Mouse (Mus musculus) embryonic facial prominence, embryonic 14.5 days (tissue): Measurements from ENCODE around the gene Tap1. TPM values are rescaled to one million over a fixed set of nuclear protein-coding genes. Genes with fewer than 3 reads are reported as not detected.

Source experiments
- ATAC-seq: fragments of 200-750 bp; cut with Nextera tagmentation; 2 replicates; pipeline ENCODE4 v1.8.0; 2017; ENCODE audit warnings: low read depth, moderate number of reproducible peaks, moderate TSS enrichment
- DNase-seq: peaks from one replicate; pipeline ENCODE4 v3.0.0-alpha.2; 2015; ENCODE audit warnings: low spot score
- H3K27ac ChIP-seq: fragments of 300-500 bp; sonication (generic); replicated peaks from 2 replicates; pipeline ENCODE4 v1.5.1; 2014; ENCODE audit warnings: low read depth, mild to moderate bottlenecking, low read length, moderate library complexity
- H3K27me3 ChIP-seq: fragments of 300-500 bp; sonication (generic); replicated peaks from 2 replicates; pipeline ENCODE4 v1.6.1; 2014; ENCODE audit warnings: low read length; ENCODE audit not compliant: control insufficient read depth, insufficient read depth
- H3K36me3 ChIP-seq: fragments of 300-500 bp; sonication (generic); 2 replicates; pipeline ENCODE4 v1.6.1; 2014; ENCODE audit warnings: low read length, mixed read lengths; ENCODE audit not compliant: control insufficient read depth, insufficient read depth
- H3K4me1 ChIP-seq: fragments of 300-500 bp; sonication (generic); 2 replicates; pipeline ENCODE4 v1.6.1; 2014; ENCODE audit warnings: antibody characterized with exemption, low read length; ENCODE audit not compliant: control insufficient read depth, insufficient read depth
- H3K4me2 ChIP-seq: fragments of 300-500 bp; sonication (generic); 2 replicates; pipeline ENCODE4 v1.6.1; 2014; ENCODE audit warnings: low read depth, mild to moderate bottlenecking, low read length, moderate library complexity, mixed read lengths
- H3K4me3 ChIP-seq: fragments of 300-500 bp; sonication (generic); 2 replicates; pipeline ENCODE4 v1.5.1; 2014; ENCODE audit warnings: low read depth, mild to moderate bottlenecking, low read length
- H3K9ac ChIP-seq: fragments of 300-500 bp; sonication (generic); 2 replicates; pipeline ENCODE4 v1.6.1; 2014; ENCODE audit warnings: low read depth, mild to moderate bottlenecking, low read length, moderate library complexity, mixed read lengths
- H3K9me3 ChIP-seq: fragments of 300-500 bp; sonication (generic); 2 replicates; pipeline ENCODE4 v1.6.1; 2016; ENCODE audit warnings: low read length; ENCODE audit not compliant: control insufficient read depth
- WGBS: fragments of 180-500 bp; shearing (Covaris S2); extraction: QIAGEN DNeasy Blood & Tissue Kit; methylation state at CpG from one replicate; pipeline ENCODE4 v1.1.7; 2014; 5-methylcytosine and 5-hydroxymethylcytosine counted together
- polyA plus RNA-seq: library from polyadenylated mRNA; unstranded; fragments of >200 nt; fragmentation: Nextera tagmentation; extraction: Ambion mirVana; gene quantifications from 2 replicates; pipeline ENCODE4 v1.2.1, GENCODE M21; 2014

Tap1 gene
- polyA plus RNA-seq, 1 experiment from 2014 or later: 5.1 TPM

GRCm38 (mm10) chr17:34208421-34208820 lies 21.1 kb downstream of the Tap1 start:
- no peak for ATAC-seq
- H3K27me3 ChIP-seq: peaks cover 64% of the 10 kb centered on the region
- 24% methylated on average over 10 of the region's 10 CpGs for WGBS

GRCm38 (mm10) chr17:34209680-34210079 lies 22.3 kb downstream of the Tap1 start:
- WGBS: 45% methylated on average over 3 of the region's 3 CpGs
- no peaks in the 10 kb centered on the region for H3K4me1 ChIP-seq
- no peak overlapping the region for H3K9ac ChIP-seq
- no peak overlapping the region for H3K4me2 ChIP-seq
- no peak overlapping the region for H3K4me3 ChIP-seq
- ATAC-seq: no peak
- H3K27ac ChIP-seq: no peak overlapping the region
- H3K9me3 ChIP-seq: 0 out of 2 replicates have a peak, but pooled peaks cover 3% of the 10 kb centered on the region
- H3K27me3 ChIP-seq: peaks cover 69% of the 10 kb centered on the region
- no peak for DNase-seq
- no peaks in the 10 kb centered on the region for H3K36me3 ChIP-seq

More at GRCm38 (mm10) chr17:34208421-34208820, 21.1 kb downstream of the Tap1 start:
- H3K4me2 ChIP-seq: no peak overlapping the region
- H3K27ac ChIP-seq: no peak overlapping the region
- no peaks in the 10 kb centered on the region for H3K36me3 ChIP-seq
- H3K9ac ChIP-seq: no peak overlapping the region
- no peak overlapping the region for H3K4me3 ChIP-seq
- DNase-seq: no peak
- H3K4me1 ChIP-seq: no peaks in the 10 kb centered on the region
- 0 out of 2 replicates have a peak, but pooled peaks cover 3% of the 10 kb centered on the region for H3K9me3 ChIP-seq

- H3K27me3 ChIP-seq: peaks cover 68% of the 10 kb centered on the region
These were observed 23.2 kb downstream of the Tap1 start for GRCm38 (mm10) chr17:34210599-34210998.

GRCm38 (mm10) chr17:34211746-34212365 lies 24.5 kb downstream of the Tap1 start:
- 15% methylated on average over 23 of the region's 23 CpGs for WGBS
- no peak for ATAC-seq
- H3K4me2 ChIP-seq: no peak overlapping the region

More at GRCm38 (mm10) chr17:34210599-34210998, 23.2 kb downstream of the Tap1 start:
- Histone ChIP-seq H3K4me3 (no peak overlapping the region), H3K9ac (no peak overlapping the region), H3K4me2 (no peak overlapping the region), H3K4me1 (no peaks in the 10 kb centered on the region), H3K27ac (no peak overlapping the region), H3K36me3 (no peaks in the 10 kb centered on the region), H3K9me3 (0 out of 2 replicates have a peak, but pooled peaks cover 3% of the 10 kb centered on the region)
- ATAC-seq: no peak
- WGBS: 58% methylated on average over 3 of the region's 3 CpGs
- DNase-seq: no peak

GRCm38 (mm10) chr17:34213936-34214335 lies 26.6 kb downstream of the Tap1 start:
- WGBS: 45% methylated on average over 21 of the region's 21 CpGs
- H3K27ac ChIP-seq: no peak overlapping the region
- no peak overlapping the region for H3K4me3 ChIP-seq
- no peak overlapping the region for H3K9ac ChIP-seq
- H3K27me3 ChIP-seq: peaks cover 57% of the 10 kb centered on the region
- 0 out of 2 replicates have a peak overlapping the region, but pooled peaks have one; percentile 2 for H3K4me2 ChIP-seq
- 0 out of 2 replicates have a peak, but pooled peaks cover 3% of the 10 kb centered on the region for H3K9me3 ChIP-seq
- no peak for DNase-seq
- ATAC-seq: no peak
- H3K36me3 ChIP-seq: no peaks in the 10 kb centered on the region
- no peaks in the 10 kb centered on the region for H3K4me1 ChIP-seq

More at GRCm38 (mm10) chr17:34211746-34212365, 24.5 kb downstream of the Tap1 start:
- Histone ChIP-seq H3K4me3 (no peak overlapping the region), H3K9me3 (0 out of 2 replicates have a peak, but pooled peaks cover 3% of the 10 kb centered on the region), H3K4me1 (no peaks in the 10 kb centered on the region), H3K27me3 (peaks cover 57% of the 10 kb centered on the region), H3K27ac (no peak overlapping the region), H3K36me3 (no peaks in the 10 kb centered on the region), H3K9ac (no peak overlapping the region)
- DNase-seq: no peak

GRCm38 (mm10) chr17:34215176-34215575 lies 27.8 kb downstream of the Tap1 start:
- ATAC-seq (no peak), DNase-seq (no peak)
- Histone ChIP-seq H3K36me3 (no peaks in the 10 kb centered on the region), H3K27me3 (peaks cover 49% of the 10 kb centered on the region), H3K4me2 (no peak overlapping the region), H3K4me1 (no peaks in the 10 kb centered on the region), H3K27ac (no peak overlapping the region), H3K4me3 (no peak overlapping the region), H3K9ac (no peak overlapping the region), H3K9me3 (no peaks in the 10 kb centered on the region)
- 85% methylated on average over 12 of the region's 12 CpGs for WGBS

- H3K4me3 ChIP-seq: no peak overlapping the region
- WGBS: 86% methylated on average over 8 of the region's 8 CpGs
- no peaks in the 10 kb centered on the region for H3K4me1 ChIP-seq
- peaks cover 31% of the 10 kb centered on the region for H3K27me3 ChIP-seq
- H3K9ac ChIP-seq: no peak overlapping the region
- DNase-seq (no peak), ATAC-seq (no peak)
- H3K36me3 ChIP-seq: no peaks in the 10 kb centered on the region
- no peak overlapping the region for H3K4me2 ChIP-seq
- H3K9me3 ChIP-seq: no peaks in the 10 kb centered on the region
- H3K27ac ChIP-seq: no peak overlapping the region
These were observed 30.0 kb downstream of the Tap1 start for GRCm38 (mm10) chr17:34217216-34217928.

GRCm38 (mm10) chr17:34217986-34218385 lies 30.6 kb downstream of the Tap1 start:
- Histone ChIP-seq H3K9me3 (no peaks in the 10 kb centered on the region), H3K4me2 (no peak overlapping the region), H3K4me3 (no peak overlapping the region), H3K36me3 (no peaks in the 10 kb centered on the region), H3K4me1 (no peaks in the 10 kb centered on the region), H3K9ac (no peak overlapping the region), H3K27ac (no peak overlapping the region), H3K27me3 (peaks cover 25% of the 10 kb centered on the region)
- WGBS: 87% methylated on average over 5 of the region's 5 CpGs
- ATAC-seq (no peak), DNase-seq (no peak)
